Mouse (Mus musculus) intestine, postnatal 0 days (tissue): ENCODE data around the gene Tescl. TPM values are rescaled to one million over a fixed set of nuclear protein-coding genes. Genes with fewer than 3 reads are reported as not detected.
A peak's percentile ranks its signal among the peaks of the same experiment; 100 is the strongest.

Experiments
- ATAC-seq: fragments of 200-750 bp; cut with Nextera tagmentation; 2 replicates; pipeline ENCODE4 v1.8.0; 2017; ENCODE audit warnings: mild to moderate bottlenecking, moderate TSS enrichment, moderate library complexity
- H3K27ac ChIP-seq: fragments of 300-500 bp; sonication (generic); 2 replicates; pipeline ENCODE4 v1.5.1; 2014; ENCODE audit warnings: mild to moderate bottlenecking, low read depth, low read length, moderate library complexity
- H3K27me3 ChIP-seq: fragments of 300-500 bp; sonication (generic); replicated peaks from 2 replicates; pipeline ENCODE4 v1.6.1; 2014; ENCODE audit warnings: low read length, mixed read lengths; ENCODE audit not compliant: control insufficient read depth, insufficient read depth
- H3K36me3 ChIP-seq: fragments of 300-500 bp; sonication (generic); 2 replicates; pipeline ENCODE4 v1.6.1; 2014; ENCODE audit warnings: mild to moderate bottlenecking, moderate library complexity; ENCODE audit not compliant: control insufficient read depth, insufficient read depth
- H3K4me1 ChIP-seq: fragments of 300-500 bp; sonication (generic); replicated peaks from 2 replicates; pipeline ENCODE4 v1.6.1; 2014; ENCODE audit warnings: antibody characterized with exemption, low read length, mixed read lengths; ENCODE audit not compliant: control insufficient read depth, insufficient read depth
- H3K4me2 ChIP-seq: fragments of 300-500 bp; sonication (generic); replicated peaks from 2 replicates; pipeline ENCODE4 v1.6.1; 2014; ENCODE audit warnings: low read depth, mild to moderate bottlenecking, moderate library complexity
- H3K4me3 ChIP-seq: fragments of 300-500 bp; sonication (generic); 2 replicates; pipeline ENCODE4 v1.5.1; 2014; ENCODE audit warnings: low read depth, low read length
- H3K9ac ChIP-seq: fragments of 300-500 bp; sonication (generic); 2 replicates; pipeline ENCODE4 v1.6.1; 2014; ENCODE audit warnings: mild to moderate bottlenecking, low read depth, low read length
- H3K9me3 ChIP-seq: fragments of 300-500 bp; sonication (generic); 2 replicates; pipeline ENCODE4 v1.6.1; 2016; ENCODE audit warnings: mixed run types; ENCODE audit not compliant: control insufficient read depth
- CTCF ChIP-seq: sonication (generic); IDR thresholded peaks from 2 replicates; pipeline ENCODE4 v1.5.1; 2016; ENCODE audit warnings: low read depth, mild to moderate bottlenecking, control low read depth, antibody characterized with exemption, moderate library complexity
- WGBS: fragments of 180-500 bp; shearing (Covaris S2); extraction: QIAGEN DNeasy Blood & Tissue Kit; methylation state at CpG from one replicate; pipeline ENCODE4 v1.1.7; 2014; 5-methylcytosine and 5-hydroxymethylcytosine counted together
- polyA plus RNA-seq: library from polyadenylated mRNA; unstranded; fragments of >200 nt; fragmentation: Nextera tagmentation; extraction: Ambion mirVana; gene quantifications from 2 replicates; pipeline ENCODE4 v1.2.1, GENCODE M21; 2015

Tescl gene
- polyA plus RNA-seq, 1 experiment from 2014 or later, result not detected

- ATAC-seq, result peak; percentile 86
- Histone ChIP-seq H3K4me2 (no peak overlapping the region), H3K9me3 (peaks cover 8% of the 10 kb centered on the region), H3K9ac (no peak overlapping the region), H3K36me3 (no peaks in the 10 kb centered on the region), H3K4me1 (no peaks in the 10 kb centered on the region), H3K27ac (no peak overlapping the region), H3K27me3 (peaks cover 44% of the 10 kb centered on the region), H3K4me3 (no peak overlapping the region)
- WGBS, result 60% methylated on average over 14 of the region's 14 CpGs
- no peak for TF ChIP-seq CTCF
Measured at GRCm38 (mm10) chr7:24327281-24327975, 6.3 kb downstream of the Tescl start.

DNA sequence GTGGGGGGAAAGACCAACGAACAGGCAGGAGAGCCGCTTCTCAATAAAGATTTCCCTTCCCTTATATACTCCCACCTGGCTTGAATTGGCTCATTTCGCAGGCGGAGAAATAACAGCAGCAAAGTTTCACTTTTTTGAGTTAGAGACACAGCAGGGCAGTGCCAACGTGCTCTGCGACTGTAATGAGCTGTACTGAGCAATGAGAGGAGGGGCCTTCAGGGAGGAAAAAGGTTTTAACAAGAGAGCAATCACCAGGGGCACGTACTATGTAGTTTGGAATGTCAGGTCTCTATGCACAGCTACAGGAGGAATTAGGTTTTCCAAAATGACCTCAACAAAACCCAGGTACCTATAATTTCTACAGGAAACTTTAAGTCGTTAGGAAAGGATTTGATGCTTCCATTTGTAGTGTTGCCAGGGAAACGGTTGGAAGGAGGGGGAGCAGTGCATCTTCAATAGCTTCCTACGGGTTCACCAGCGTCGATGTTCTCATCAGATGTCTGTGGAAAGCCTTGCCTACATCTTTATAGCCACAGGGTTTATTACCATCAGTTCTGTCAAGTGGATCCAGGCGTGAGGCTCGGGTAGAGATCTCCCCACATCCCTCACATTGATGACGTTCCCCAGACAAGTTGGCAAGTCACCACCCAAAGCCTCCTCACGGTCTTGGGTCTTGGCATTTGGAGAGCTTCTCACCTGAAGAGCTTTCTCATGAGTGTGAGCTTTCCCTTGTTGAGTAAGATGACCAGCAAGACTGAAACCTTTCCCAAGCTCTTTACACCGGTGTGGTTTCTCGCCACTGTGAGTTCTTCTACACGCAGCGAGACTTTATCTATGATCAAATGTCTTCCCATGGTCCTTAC lies 7.2 kb downstream of the Tescl start:
- ATAC-seq, result peak; percentile 5; the same call in 1 of the 2 replicates
- H3K27me3 ChIP-seq, result peaks cover 42% of the 10 kb centered on the region
- no peak overlapping the region for H3K4me2 ChIP-seq
- no peaks in the 10 kb centered on the region for H3K4me1 ChIP-seq
- 0 out of 2 replicates have a peak overlapping the region, but pooled peaks have one; percentile 5 for H3K4me3 ChIP-seq
- H3K27ac ChIP-seq, result no peak overlapping the region
- peaks cover 8% of the 10 kb centered on the region for H3K9me3 ChIP-seq
- no peak overlapping the region for H3K9ac ChIP-seq
- WGBS, result 51% methylated on average over 20 of the region's 20 CpGs
- TF ChIP-seq CTCF, result no peak
- H3K36me3 ChIP-seq, result no peaks in the 10 kb centered on the region

- WGBS, result 14% methylated on average over 13 of the region's 13 CpGs
- Histone ChIP-seq H3K4me3 (0 out of 2 replicates have a peak overlapping the region, but pooled peaks have one; percentile 5), H3K4me1 (no peaks in the 10 kb centered on the region), H3K4me2 (peak overlapping the region; percentile 39), H3K36me3 (no peaks in the 10 kb centered on the region), H3K27ac (no peak overlapping the region), H3K27me3 (peaks cover 38% of the 10 kb centered on the region), H3K9ac (no peak overlapping the region; the same call in 1 of the 2 replicates), H3K9me3 (peaks cover 8% of the 10 kb centered on the region)
- no peak for ATAC-seq
- TF ChIP-seq CTCF, result no peak
Measured at GRCm38 (mm10) chr7:24325675-24326128, 8.0 kb downstream of the Tescl start.

DNA sequence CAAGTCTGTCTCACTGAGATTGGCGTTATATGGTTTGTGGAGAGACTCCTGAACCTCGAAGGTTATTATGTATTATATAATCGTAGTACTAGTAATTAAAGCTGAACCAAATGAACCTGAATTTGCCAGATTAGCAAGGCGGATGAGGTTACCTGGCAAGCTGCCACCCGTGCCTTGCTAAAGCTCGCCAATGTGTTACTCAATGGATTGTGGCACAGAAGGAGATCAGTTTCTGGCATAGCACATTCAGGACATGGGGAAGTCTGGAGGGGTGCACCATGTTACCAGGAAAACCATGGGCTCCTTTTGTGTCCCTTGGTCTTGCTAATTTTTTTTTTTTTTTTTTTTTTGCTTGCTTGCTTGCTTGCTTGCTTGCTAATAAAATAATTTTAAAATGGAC lies 8.5 kb downstream of the Tescl start:
- H3K4me1 ChIP-seq, result no peaks in the 10 kb centered on the region
- peaks cover 8% of the 10 kb centered on the region for H3K9me3 ChIP-seq
- ATAC-seq, result no peak
- no peaks in the 10 kb centered on the region for H3K36me3 ChIP-seq
- H3K4me3 ChIP-seq, result no peak overlapping the region
- no peak for TF ChIP-seq CTCF
- no peak overlapping the region for H3K27ac ChIP-seq
- H3K27me3 ChIP-seq, result peaks cover 42% of the 10 kb centered on the region
- H3K4me2 ChIP-seq, result no peak overlapping the region
- H3K9ac ChIP-seq, result no peak overlapping the region
- WGBS, result 77% methylated on average over 6 of the region's 6 CpGs

DNA sequence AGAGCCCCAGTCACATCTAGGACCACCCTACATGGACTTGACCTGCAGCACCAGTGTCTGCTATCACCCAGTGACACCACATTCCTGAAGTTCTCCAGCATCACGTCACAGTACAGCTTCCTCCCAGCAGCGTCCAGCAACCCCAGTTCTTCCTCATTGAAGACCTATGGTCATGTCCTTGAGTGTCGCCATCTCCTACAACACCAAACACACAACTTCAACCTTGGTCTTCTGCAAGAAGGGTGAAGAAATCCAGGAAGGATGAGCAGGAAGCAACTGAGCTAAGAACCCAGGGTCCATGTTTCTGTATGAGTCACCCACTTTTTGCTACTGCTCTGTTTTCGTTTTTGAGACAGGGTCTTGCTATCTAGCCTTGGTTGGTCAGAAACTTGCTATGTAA lies 11.1 kb downstream of the Tescl start:
- Histone ChIP-seq H3K27ac (no peak overlapping the region), H3K27me3 (peaks cover 51% of the 10 kb centered on the region), H3K9ac (no peak overlapping the region), H3K36me3 (no peaks in the 10 kb centered on the region), H3K9me3 (peaks cover 8% of the 10 kb centered on the region), H3K4me1 (no peaks in the 10 kb centered on the region), H3K4me2 (no peak overlapping the region), H3K4me3 (no peak overlapping the region)
- TF ChIP-seq CTCF, result no peak
- ATAC-seq, result no peak
- WGBS, result 68% methylated on average over 4 of the region's 4 CpGs

- Histone ChIP-seq H3K4me1 (no peaks in the 10 kb centered on the region; the same call in 1 of the 2 replicates), H3K9ac (no peak overlapping the region), H3K27ac (no peak overlapping the region), H3K9me3 (no peaks in the 10 kb centered on the region), H3K36me3 (no peaks in the 10 kb centered on the region), H3K4me3 (no peak overlapping the region), H3K27me3 (peaks cover 28% of the 10 kb centered on the region), H3K4me2 (no peak overlapping the region)
- no peak for TF ChIP-seq CTCF
- 58% methylated on average over 6 of the region's 6 CpGs for WGBS
- no peak for ATAC-seq
Measured at GRCm38 (mm10) chr7:24318942-24319341, 14.8 kb downstream of the Tescl start.
